Mouse (Mus musculus): ENCODE data around the gene Vgll4. TPM values are rescaled to one million over a fixed set of nuclear protein-coding genes. Genes with fewer than 3 reads are reported as not detected.

Vgll4 gene
- polyA plus RNA-seq, 1 experiment from 2014 or later, result 76.0 TPM

GRCm38 (mm10) chr6:114957756-114958155, 12.0 kb downstream of the Vgll4 start:
- ATAC-seq, result no peak
- no peak overlapping the region for H3K27ac ChIP-seq
- no peak overlapping the region for H3K9ac ChIP-seq
- WGBS, result 59% methylated on average over 12 of the region's 12 CpGs
- no peaks in the 10 kb centered on the region for H3K27me3 ChIP-seq (replicated peaks)
- peaks cover 4% of the 10 kb centered on the region; the same call in 1 of the 2 replicates for H3K4me1 ChIP-seq (replicated peaks)
- no peak overlapping the region for H3K4me3 ChIP-seq (replicated peaks)
- no peaks in the 10 kb centered on the region for H3K36me3 ChIP-seq
- H3K4me2 ChIP-seq (replicated peaks), result no peak overlapping the region
- no peaks in the 10 kb centered on the region for H3K9me3 ChIP-seq

- WGBS, result 74% methylated on average over 5 of the region's 5 CpGs
Measured at GRCm38 (mm10) chr6:114954496-114954895, 15.3 kb downstream of the Vgll4 start.

GRCm38 (mm10) chr6:114953601-114954000, 16.2 kb downstream of the Vgll4 start:
- Histone ChIP-seq H3K9ac (no peak overlapping the region), H3K4me1 (replicated peaks) (peaks cover 4% of the 10 kb centered on the region; the same call in 1 of the 2 replicates), H3K4me3 (replicated peaks) (no peak overlapping the region), H3K36me3 (no peaks in the 10 kb centered on the region), H3K27me3 (replicated peaks) (no peaks in the 10 kb centered on the region), H3K27ac (no peak overlapping the region), H3K9me3 (no peaks in the 10 kb centered on the region), H3K4me2 (replicated peaks) (no peak overlapping the region)
- WGBS, result 93% methylated on average over 5 of the region's 5 CpGs
- no peak for ATAC-seq

More at GRCm38 (mm10) chr6:114954496-114954895, 15.3 kb downstream of the Vgll4 start:
- no peaks in the 10 kb centered on the region for H3K27me3 ChIP-seq (replicated peaks)
- no peak overlapping the region for H3K9ac ChIP-seq
- no peaks in the 10 kb centered on the region for H3K36me3 ChIP-seq
- H3K9me3 ChIP-seq, result no peaks in the 10 kb centered on the region
- H3K4me3 ChIP-seq (replicated peaks), result no peak overlapping the region
- peaks cover 4% of the 10 kb centered on the region; the same call in 1 of the 2 replicates for H3K4me1 ChIP-seq (replicated peaks)
- ATAC-seq, result no peak
- H3K4me2 ChIP-seq (replicated peaks), result no peak overlapping the region
- H3K27ac ChIP-seq, result no peak overlapping the region

- no peaks in the 10 kb centered on the region for H3K4me1 ChIP-seq (replicated peaks)
- H3K36me3 ChIP-seq, result no peaks in the 10 kb centered on the region
Measured at GRCm38 (mm10) chr6:114952356-114952755, 17.4 kb downstream of the Vgll4 start.

GRCm38 (mm10) chr6:114944456-114945438, 25.0 kb downstream of the Vgll4 start:
- H3K4me3 ChIP-seq (replicated peaks), result no peak overlapping the region
- H3K4me2 ChIP-seq (replicated peaks), result no peak overlapping the region
- no peaks in the 10 kb centered on the region for H3K27me3 ChIP-seq (replicated peaks)
- H3K27ac ChIP-seq, result peak overlapping the region; percentile 55
- no peaks in the 10 kb centered on the region for H3K9me3 ChIP-seq
- peak; percentile 91 for ATAC-seq
- H3K9ac ChIP-seq, result no peak overlapping the region
- WGBS, result 58% methylated on average over 14 of the region's 14 CpGs
- H3K36me3 ChIP-seq, result no peaks in the 10 kb centered on the region
- peaks cover 5% of the 10 kb centered on the region for H3K4me1 ChIP-seq (replicated peaks)

More at GRCm38 (mm10) chr6:114952356-114952755, 17.4 kb downstream of the Vgll4 start:
- H3K27me3 ChIP-seq (replicated peaks), result no peaks in the 10 kb centered on the region
- H3K4me3 ChIP-seq (replicated peaks), result no peak overlapping the region
- H3K9ac ChIP-seq, result no peak overlapping the region
- ATAC-seq, result no peak
- WGBS, result 68% methylated on average over 5 of the region's 5 CpGs
- no peaks in the 10 kb centered on the region for H3K9me3 ChIP-seq
- no peak overlapping the region for H3K27ac ChIP-seq
- no peak overlapping the region for H3K4me2 ChIP-seq (replicated peaks)

- Histone ChIP-seq H3K27ac (no peak overlapping the region), H3K4me3 (replicated peaks) (no peak overlapping the region), H3K27me3 (replicated peaks) (no peaks in the 10 kb centered on the region), H3K9me3 (no peaks in the 10 kb centered on the region), H3K4me2 (replicated peaks) (no peak overlapping the region), H3K9ac (no peak overlapping the region), H3K36me3 (no peaks in the 10 kb centered on the region), H3K4me1 (replicated peaks) (no peaks in the 10 kb centered on the region)
- no peak for ATAC-seq
- WGBS, result 62% methylated on average over 8 of the region's 8 CpGs
Measured at GRCm38 (mm10) chr6:114941201-114941849, 28.5 kb downstream of the Vgll4 start.

GRCm38 (mm10) chr6:114939666-114940065, 30.1 kb downstream of the Vgll4 start:
- Histone ChIP-seq H3K27me3 (replicated peaks) (no peaks in the 10 kb centered on the region), H3K9ac (no peak overlapping the region), H3K27ac (no peak overlapping the region), H3K36me3 (no peaks in the 10 kb centered on the region), H3K4me3 (replicated peaks) (no peak overlapping the region), H3K9me3 (no peaks in the 10 kb centered on the region), H3K4me1 (replicated peaks) (no peaks in the 10 kb centered on the region), H3K4me2 (replicated peaks) (no peak overlapping the region)
- ATAC-seq, result no peak
- 89% methylated on average over 2 of the region's 2 CpGs for WGBS

- Histone ChIP-seq H3K27ac (no peak overlapping the region), H3K9ac (no peak overlapping the region), H3K4me3 (replicated peaks) (no peak overlapping the region), H3K36me3 (no peaks in the 10 kb centered on the region), H3K4me2 (replicated peaks) (no peak overlapping the region), H3K9me3 (no peaks in the 10 kb centered on the region), H3K27me3 (replicated peaks) (no peaks in the 10 kb centered on the region), H3K4me1 (replicated peaks) (peaks cover 5% of the 10 kb centered on the region; the same call in 1 of the 2 replicates)
- 73% methylated on average over 5 of the region's 5 CpGs for WGBS
- ATAC-seq, result no peak
Measured at GRCm38 (mm10) chr6:114936941-114937313, 32.9 kb downstream of the Vgll4 start.

- ATAC-seq, result no peak
- H3K4me1 ChIP-seq (replicated peaks), result peaks cover 10% of the 10 kb centered on the region
- H3K27ac ChIP-seq, result no peak overlapping the region
- H3K9ac ChIP-seq, result no peak overlapping the region
- WGBS, result 80% methylated on average over 19 of the region's 19 CpGs
- H3K4me2 ChIP-seq (replicated peaks), result no peak overlapping the region
- H3K4me3 ChIP-seq (replicated peaks), result no peak overlapping the region
- no peaks in the 10 kb centered on the region for H3K27me3 ChIP-seq (replicated peaks)
- H3K36me3 ChIP-seq, result no peaks in the 10 kb centered on the region
- H3K9me3 ChIP-seq, result no peaks in the 10 kb centered on the region
Measured at GRCm38 (mm10) chr6:114936297-114936940, 33.4 kb downstream of the Vgll4 start.

GRCm38 (mm10) chr6:114935362-114935761, 34.4 kb downstream of the Vgll4 start:
- H3K9ac ChIP-seq, result no peak overlapping the region
- no peak overlapping the region for H3K4me2 ChIP-seq (replicated peaks)
- 79% methylated on average over 3 of the region's 3 CpGs for WGBS
- H3K27me3 ChIP-seq (replicated peaks), result no peaks in the 10 kb centered on the region
- ATAC-seq, result no peak
- H3K36me3 ChIP-seq, result no peaks in the 10 kb centered on the region
- H3K4me1 ChIP-seq (replicated peaks), result peaks cover 20% of the 10 kb centered on the region
- no peak overlapping the region for H3K4me3 ChIP-seq (replicated peaks)
- H3K9me3 ChIP-seq, result no peaks in the 10 kb centered on the region
- H3K27ac ChIP-seq, result no peak overlapping the region

- Histone ChIP-seq H3K4me3 (replicated peaks) (no peak overlapping the region), H3K9ac (no peak overlapping the region), H3K27me3 (replicated peaks) (no peaks in the 10 kb centered on the region), H3K36me3 (no peaks in the 10 kb centered on the region), H3K4me2 (replicated peaks) (no peak overlapping the region), H3K27ac (no peak overlapping the region), H3K4me1 (replicated peaks) (peaks cover 24% of the 10 kb centered on the region), H3K9me3 (no peaks in the 10 kb centered on the region)
- whole genome bisulfite sequencing, result 90% methylated on average over 11 of the region's 11 CpGs
- no peak for ATAC-seq
Measured at GRCm38 (mm10) chr6:114934045-114934444, 35.7 kb downstream of the Vgll4 start.

GRCm38 (mm10) chr6:114932991-114933392, 36.8 kb downstream of the Vgll4 start:
- Histone ChIP-seq H3K27ac (no peak overlapping the region), H3K9me3 (no peaks in the 10 kb centered on the region), H3K9ac (no peak overlapping the region), H3K4me1 (replicated peaks) (peaks cover 27% of the 10 kb centered on the region), H3K4me3 (replicated peaks) (no peak overlapping the region), H3K4me2 (replicated peaks) (no peak overlapping the region), H3K36me3 (no peaks in the 10 kb centered on the region), H3K27me3 (replicated peaks) (no peaks in the 10 kb centered on the region)
- 89% methylated on average over 3 of the region's 3 CpGs for WGBS
- ATAC-seq, result no peak

All from intestine, embryonic 15.5 days (tissue).